Mouse (Mus musculus) midbrain, postnatal 0 days (tissue): ENCODE results near the gene Tmem267. TPM values are rescaled to one million over a fixed set of nuclear protein-coding genes. Genes with fewer than 3 reads are reported as not detected.
"Not testable (repeated sequence)": the region's sequence is repeated elsewhere in the genome, so short reads cannot be mapped to it uniquely, and the experiment has no call there.

Experiments
- ATAC-seq: fragments of 200-750 bp; cut with Nextera tagmentation; 2 replicates; pipeline ENCODE4 v1.8.0; 2017; ENCODE audit warnings: moderate number of reproducible peaks, mild to moderate bottlenecking, moderate TSS enrichment, moderate library complexity; ENCODE audit not compliant: low FRiP score
- DNase-seq: peaks from one replicate; pipeline ENCODE4 v3.0.0-alpha.2; 2015; ENCODE audit warnings: low spot score
- H3K27ac ChIP-seq: fragments of 300-500 bp; sonication (generic); 2 replicates; pipeline ENCODE4 v1.5.1; 2014; ENCODE audit warnings: low read depth, mild to moderate bottlenecking, low read length, mixed read lengths
- H3K27me3 ChIP-seq: fragments of 300-500 bp; sonication (generic); 2 replicates; pipeline ENCODE4 v1.6.1; 2014; ENCODE audit warnings: low read length, control low read depth, mixed read lengths; ENCODE audit not compliant: insufficient read depth
- H3K36me3 ChIP-seq: fragments of 300-500 bp; sonication (generic); 2 replicates; pipeline ENCODE4 v1.6.1; 2014; ENCODE audit warnings: low read length, control low read depth, mixed read lengths; ENCODE audit not compliant: insufficient read depth
- H3K4me1 ChIP-seq: fragments of 300-500 bp; sonication (generic); 2 replicates; pipeline ENCODE4 v1.6.1; 2014; ENCODE audit warnings: mild to moderate bottlenecking, control low read depth, antibody characterized with exemption, low read length, mixed read lengths; ENCODE audit not compliant: insufficient read depth
- H3K4me2 ChIP-seq: fragments of 300-500 bp; sonication (generic); 2 replicates; pipeline ENCODE4 v1.6.1; 2014; ENCODE audit warnings: low read depth, mild to moderate bottlenecking, low read length, mixed read lengths; ENCODE audit not compliant: poor library complexity, severe bottlenecking
- H3K4me3 ChIP-seq: fragments of 300-500 bp; sonication (generic); 2 replicates; pipeline ENCODE4 v1.5.1; 2014; ENCODE audit warnings: low read depth, mild to moderate bottlenecking, low read length, moderate library complexity
- H3K9ac ChIP-seq: fragments of 300-500 bp; sonication (generic); replicated peaks from 2 replicates; pipeline ENCODE4 v1.6.1; 2014; ENCODE audit warnings: mild to moderate bottlenecking, low read length, moderate library complexity, mixed read lengths; ENCODE audit not compliant: poor library complexity, severe bottlenecking
- H3K9me3 ChIP-seq: fragments of 300-500 bp; sonication (generic); 2 replicates; pipeline ENCODE4 v1.6.1; 2016; ENCODE audit warnings: low read length, control low read depth
- CTCF ChIP-seq: IDR thresholded peaks from 2 replicates; pipeline ENCODE4 v1.5.1; 2016; ENCODE audit warnings: antibody characterized with exemption, mild to moderate bottlenecking
- WGBS: fragments of 180-500 bp; shearing (Covaris S2); extraction: QIAGEN DNeasy Blood & Tissue Kit; methylation state at CpG from one replicate; pipeline ENCODE4 v1.1.7; 2014; 5-methylcytosine and 5-hydroxymethylcytosine counted together
- polyA plus RNA-seq: library from polyadenylated mRNA; unstranded; fragments of >200 nt; fragmentation: Nextera tagmentation; extraction: Ambion mirVana; gene quantifications from 2 replicates; pipeline ENCODE4 v1.2.1, GENCODE M21; 2015
- total RNA-seq: library from RNA; depleted of rRNA; stranded (reverse); fragments of >200 nt; gene quantifications from 2 replicates; pipeline ENCODE4 v1.2.3, GENCODE M21; 2014

Tmem267 gene
- total and polyA plus RNA-seq, 2 experiments from 2014 or later: 3.5 to 30.9 TPM

GRCm38 (mm10) chr13:119618841-119619240 is 131.0 kb downstream of the Tmem267 start:
- Histone ChIP-seq H3K4me3 (no peak overlapping the region), H3K9me3 (no peaks in the 10 kb centered on the region), H3K27ac (no peak overlapping the region), H3K9ac (no peak overlapping the region), H3K4me2 (no peak overlapping the region), H3K4me1 (no peaks in the 10 kb centered on the region), H3K36me3 (no peaks in the 10 kb centered on the region), H3K27me3 (no peaks in the 10 kb centered on the region)
- DNase-seq (no peak), ATAC-seq (no peak)
- no peak for TF ChIP-seq CTCF
- WGBS: 92% methylated on average over 3 of the region's 3 CpGs

- Histone ChIP-seq H3K4me1 (no peaks in the 10 kb centered on the region), H3K27ac (no peak overlapping the region), H3K36me3 (no peaks in the 10 kb centered on the region), H3K9ac (no peak overlapping the region), H3K4me3 (no peak overlapping the region), H3K4me2 (no peak overlapping the region), H3K27me3 (no peaks in the 10 kb centered on the region), H3K9me3 (no peaks in the 10 kb centered on the region)
- ATAC-seq: no peak
- WGBS: 77% methylated on average over 3 of the region's 3 CpGs
- TF ChIP-seq CTCF: no peak
- no peak for DNase-seq
Observed at GRCm38 (mm10) chr13:119619735-119620134, 131.9 kb downstream of the Tmem267 start.

GRCm38 (mm10) chr13:119623634-119624033 is 135.8 kb downstream of the Tmem267 start, which contains the start of gene Ccl28:
Ccl28 (plus strand) TSS chr13:119623819.
- DNase-seq (no peak), ATAC-seq (no peak)
- Histone ChIP-seq H3K27me3 (no peaks in the 10 kb centered on the region), H3K4me2 (no peak within 1 kb of the TSS), H3K36me3 (no peaks in the 10 kb centered on the region), H3K9ac (no peak within 1 kb of the TSS), H3K4me1 (no peaks in the 10 kb centered on the region), H3K27ac (no peak within 1 kb of the TSS), H3K9me3 (no peaks in the 10 kb centered on the region), H3K4me3 (no peak within 1 kb of the TSS)
- WGBS: 81% methylated on average over 6 of the region's 6 CpGs
- TF ChIP-seq CTCF: no peak

DNA sequence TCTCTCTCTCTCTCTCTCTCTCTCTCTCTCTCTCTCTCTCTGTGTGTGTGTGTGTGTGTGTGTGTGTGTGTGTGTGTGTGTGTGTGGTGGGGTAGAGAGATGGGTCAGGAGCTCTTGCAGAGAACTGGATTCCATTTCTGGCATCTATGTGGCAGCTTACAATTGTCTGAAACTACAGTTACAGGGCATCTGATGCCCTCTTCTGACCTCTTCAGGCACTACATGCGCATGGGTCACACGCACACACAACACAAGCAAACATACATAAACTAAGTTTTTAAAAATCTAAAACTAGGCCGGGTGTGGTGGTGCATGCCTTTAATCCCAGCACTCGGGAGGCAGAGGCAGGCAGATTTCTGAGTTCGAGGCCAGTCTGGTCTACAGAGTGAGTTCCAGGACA is 138.1 kb downstream of the Tmem267 start:
- H3K4me1 ChIP-seq, H3K27ac ChIP-seq, H3K4me3 ChIP-seq, ATAC-seq, H3K9ac ChIP-seq, H3K4me2 ChIP-seq, H3K9me3 ChIP-seq, H3K36me3 ChIP-seq, H3K27me3 ChIP-seq: not testable (repeated sequence)
- peak; percentile 23 for DNase-seq
- peak; percentile 34 for TF ChIP-seq CTCF
- 82% methylated on average over 5 of the region's 5 CpGs for WGBS

DNA sequence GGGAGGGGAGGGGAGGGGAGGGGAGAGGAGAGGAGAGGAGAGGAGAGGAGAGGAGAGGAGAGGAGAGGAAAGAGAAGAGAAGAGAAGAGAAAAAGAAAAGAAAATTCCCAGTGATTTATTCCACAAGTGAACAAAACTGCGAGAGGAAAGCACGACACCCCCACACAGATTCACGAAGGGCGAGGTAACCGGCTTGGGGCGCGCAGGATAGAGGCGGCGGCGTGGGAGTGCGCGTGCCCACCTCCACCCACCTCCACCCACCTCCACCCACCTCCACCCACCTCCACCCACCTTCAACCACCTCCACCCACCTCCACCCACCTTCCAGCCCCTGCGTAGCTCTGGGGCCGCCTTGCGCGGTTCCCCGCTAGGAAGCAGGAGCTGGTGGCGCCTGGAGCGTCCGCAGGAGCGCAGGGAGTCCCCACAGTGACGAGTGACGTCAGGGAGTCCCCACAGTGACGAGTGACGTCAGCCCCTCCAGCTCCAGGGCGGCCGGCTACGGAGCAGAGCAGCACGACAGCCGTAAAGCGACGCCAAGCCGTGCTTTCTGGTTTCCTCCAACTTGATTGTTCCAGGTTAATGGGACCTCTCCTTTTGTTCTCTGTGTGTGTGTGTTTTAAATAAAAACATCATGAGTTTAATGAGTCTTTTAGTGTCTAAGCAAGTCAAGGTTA is 143.8 kb downstream of the Tmem267 start:
- no peak for TF ChIP-seq CTCF
- Histone ChIP-seq H3K4me1 (no peaks in the 10 kb centered on the region), H3K9me3 (no peaks in the 10 kb centered on the region), H3K4me3 (peak overlapping the region; percentile 50), H3K27me3 (no peaks in the 10 kb centered on the region), H3K36me3 (no peaks in the 10 kb centered on the region), H3K9ac (0 out of 2 replicates have a peak overlapping the region, but pooled peaks have one; percentile 25), H3K4me2 (peak overlapping the region; percentile 72), H3K27ac (no peak overlapping the region)
- DNase-seq (peak; percentile 96), ATAC-seq (peak; percentile 96)
- WGBS: 4% methylated on average over 27 of the region's 33 CpGs

- no peak overlapping the region for H3K27ac ChIP-seq
- H3K4me1 ChIP-seq: no peaks in the 10 kb centered on the region
- H3K36me3 ChIP-seq: no peaks in the 10 kb centered on the region
- H3K9me3 ChIP-seq: no peaks in the 10 kb centered on the region
- DNase-seq (no peak), ATAC-seq (no peak; the same call in 1 of the 2 replicates)
- H3K9ac ChIP-seq: no peak overlapping the region
- no peaks in the 10 kb centered on the region for H3K27me3 ChIP-seq
- TF ChIP-seq CTCF: no peak
- WGBS: 84% methylated on average over 4 of the region's 4 CpGs
- H3K4me2 ChIP-seq: peak overlapping the region; percentile 72
- peak overlapping the region; percentile 50; the same call in 1 of the 2 replicates for H3K4me3 ChIP-seq
Observed at GRCm38 (mm10) chr13:119632156-119632548, 144.3 kb downstream of the Tmem267 start.
